Mouse (Mus musculus) forebrain, embryonic 11.5 days (tissue): ENCODE measurements around the gene Olfr1274-ps. TPM values are rescaled to one million over a fixed set of nuclear protein-coding genes. Genes with fewer than 3 reads are reported as not detected.
A peak's percentile ranks its signal among the peaks of the same experiment; 100 is the strongest.
"Not testable (repeated sequence)": the region's sequence is repeated elsewhere in the genome, so short reads cannot be mapped to it uniquely, and the experiment has no call there.

Experiments used
- ATAC-seq: fragments of 200-750 bp; cut with Nextera tagmentation; replicated peaks from 2 replicates; pipeline ENCODE4 v1.8.0; 2017; ENCODE audit warnings: moderate TSS enrichment; ENCODE audit not compliant: low FRiP score
- DNase-seq: peaks from one replicate; pipeline ENCODE4 v3.0.0-alpha.2; 2017; ENCODE audit warnings: low spot score
- H3K27ac ChIP-seq: fragments of 300-500 bp; sonication (generic); 2 replicates; pipeline ENCODE4 v1.5.1; 2014; ENCODE audit warnings: low read depth, low read length
- H3K27me3 ChIP-seq: fragments of 300-500 bp; sonication (generic); 2 replicates; pipeline ENCODE4 v1.6.1; 2014; ENCODE audit warnings: mild to moderate bottlenecking, low read length, mixed read lengths; ENCODE audit not compliant: control insufficient read depth, insufficient read depth
- H3K36me3 ChIP-seq: fragments of 300-500 bp; sonication (generic); 2 replicates; pipeline ENCODE4 v1.6.1; 2014; ENCODE audit warnings: mild to moderate bottlenecking, low read length, moderate library complexity, mixed read lengths; ENCODE audit not compliant: control insufficient read depth, insufficient read depth
- H3K4me1 ChIP-seq: fragments of 300-500 bp; sonication (generic); replicated peaks from 2 replicates; pipeline ENCODE4 v1.6.1; 2014; ENCODE audit warnings: low read length, mixed read lengths; ENCODE audit not compliant: control insufficient read depth, insufficient read depth
- H3K4me2 ChIP-seq: fragments of 300-500 bp; sonication (generic); 2 replicates; pipeline ENCODE4 v1.6.1; 2014; ENCODE audit warnings: low read depth, mild to moderate bottlenecking, low read length, moderate library complexity, mixed read lengths; ENCODE audit not compliant: severe bottlenecking
- H3K4me3 ChIP-seq: fragments of 300-500 bp; sonication (generic); 2 replicates; pipeline ENCODE4 v1.5.1; 2014; ENCODE audit warnings: low read depth, low read length
- H3K9ac ChIP-seq: fragments of 300-500 bp; sonication (generic); 2 replicates; pipeline ENCODE4 v1.6.1; 2014; ENCODE audit warnings: low read length
- H3K9me3 ChIP-seq: fragments of 300-500 bp; sonication (generic); 2 replicates; pipeline ENCODE4 v1.6.1; 2016; ENCODE audit warnings: low read length, mixed read lengths; ENCODE audit not compliant: control insufficient read depth
- WGBS: fragments of 180-500 bp; shearing (Covaris S2); extraction: QIAGEN DNeasy Blood & Tissue Kit; methylation state at CpG from one replicate; pipeline ENCODE4 v1.1.7; 2014; 5-methylcytosine and 5-hydroxymethylcytosine counted together
- polyA plus RNA-seq: library from polyadenylated mRNA; unstranded; fragments of >200 nt; fragmentation: Nextera tagmentation; extraction: Ambion mirVana; gene quantifications from 2 replicates; pipeline ENCODE4 v1.2.1, GENCODE M21; 2014

The Olfr1274-ps gene
- not detected in 2 replicates for polyA plus RNA-seq

GRCm38 (mm10) chr2:90398633-90399107 lies at the start of gene Olfr1274-ps:
Gene Olfr1274-ps, plus strand, starts transcription at chr2:90398683.
- not testable (repeated sequence) for H3K4me3 ChIP-seq, H3K4me1 ChIP-seq, H3K4me2 ChIP-seq, H3K27me3 ChIP-seq, ATAC-seq, H3K36me3 ChIP-seq, H3K9me3 ChIP-seq, H3K27ac ChIP-seq, DNase-seq, H3K9ac ChIP-seq
- WGBS: 80% methylated on average over 5 of the region's 7 CpGs

GRCm38 (mm10) chr2:90351047-90351446 lies 47.4 kb upstream of the Olfr1274-ps start:
- not testable (repeated sequence) for H3K4me1 ChIP-seq, H3K4me2 ChIP-seq, H3K4me3 ChIP-seq, H3K27me3 ChIP-seq, DNase-seq, H3K27ac ChIP-seq, ATAC-seq, H3K9me3 ChIP-seq, H3K36me3 ChIP-seq, H3K9ac ChIP-seq
- no CpG with 5 or more reads among the region's 6 CpGs for WGBS

GRCm38 (mm10) chr2:90351540-90351939 lies 46.9 kb upstream of the Olfr1274-ps start:
- not testable (repeated sequence) for H3K4me2 ChIP-seq, H3K36me3 ChIP-seq, H3K4me3 ChIP-seq, H3K9ac ChIP-seq, H3K27me3 ChIP-seq, H3K4me1 ChIP-seq, DNase-seq, H3K27ac ChIP-seq, H3K9me3 ChIP-seq
- ATAC-seq: peak; percentile 44; the same call in 1 of the 2 replicates
- no CpG with 5 or more reads among the region's 3 CpGs for WGBS

- not testable (repeated sequence) for H3K9me3 ChIP-seq, H3K9ac ChIP-seq, H3K4me1 ChIP-seq, ATAC-seq, H3K4me2 ChIP-seq, H3K27me3 ChIP-seq, H3K27ac ChIP-seq, H3K4me3 ChIP-seq, DNase-seq, H3K36me3 ChIP-seq
- no CpG with 5 or more reads among the region's 5 CpGs for WGBS
These were observed 39.3 kb upstream of the Olfr1274-ps start for GRCm38 (mm10) chr2:90359229-90359628.

GRCm38 (mm10) chr2:90360199-90360598 lies 38.3 kb upstream of the Olfr1274-ps start:
- H3K4me3 ChIP-seq, H3K9me3 ChIP-seq, H3K9ac ChIP-seq, H3K27me3 ChIP-seq, H3K4me1 ChIP-seq, ATAC-seq, H3K36me3 ChIP-seq, DNase-seq, H3K27ac ChIP-seq, H3K4me2 ChIP-seq: not testable (repeated sequence)
- WGBS: no CpG with 5 or more reads among the region's 4 CpGs

GRCm38 (mm10) chr2:90414110-90414821 lies 15.8 kb downstream of the Olfr1274-ps start:
- H3K27ac ChIP-seq, ATAC-seq, H3K27me3 ChIP-seq, H3K4me2 ChIP-seq, H3K9ac ChIP-seq, H3K9me3 ChIP-seq, DNase-seq, H3K4me3 ChIP-seq, H3K36me3 ChIP-seq, H3K4me1 ChIP-seq: not testable (repeated sequence)
- 66% methylated on average over 3 of the region's 4 CpGs for WGBS

- H3K4me1 ChIP-seq, H3K27me3 ChIP-seq, H3K36me3 ChIP-seq, H3K27ac ChIP-seq, H3K4me2 ChIP-seq, DNase-seq, H3K9me3 ChIP-seq, H3K4me3 ChIP-seq, H3K9ac ChIP-seq, ATAC-seq: not testable (repeated sequence)
- 88% methylated on average over 6 of the region's 6 CpGs for WGBS
These were observed 23.8 kb downstream of the Olfr1274-ps start for GRCm38 (mm10) chr2:90422282-90422681.

- not testable (repeated sequence) for H3K9me3 ChIP-seq, H3K27me3 ChIP-seq, DNase-seq, H3K4me3 ChIP-seq, H3K27ac ChIP-seq, H3K9ac ChIP-seq, H3K36me3 ChIP-seq, H3K4me1 ChIP-seq, ATAC-seq, H3K4me2 ChIP-seq
- whole genome bisulfite sequencing: no CpG with 5 or more reads among the region's 4 CpGs
These were observed 26.5 kb downstream of the Olfr1274-ps start for GRCm38 (mm10) chr2:90424937-90425336.
